Mouse (Mus musculus) CD8-positive naive resting alpha-beta T cell, adult 2 months (primary cell): Measurements from ENCODE around the gene Men1.
"Not testable (repeated sequence)": the region's sequence is repeated elsewhere in the genome, so short reads cannot be mapped to it uniquely, and the experiment has no call there.

Experiments
- DNase-seq, 2 experiments: peaks; one replicate each; pipeline ENCODE4 v3.0.0; 2022; ENCODE audit warnings: low read depth in 2 of 2, low spot score in 2 of 2

Men1 gene

DNA sequence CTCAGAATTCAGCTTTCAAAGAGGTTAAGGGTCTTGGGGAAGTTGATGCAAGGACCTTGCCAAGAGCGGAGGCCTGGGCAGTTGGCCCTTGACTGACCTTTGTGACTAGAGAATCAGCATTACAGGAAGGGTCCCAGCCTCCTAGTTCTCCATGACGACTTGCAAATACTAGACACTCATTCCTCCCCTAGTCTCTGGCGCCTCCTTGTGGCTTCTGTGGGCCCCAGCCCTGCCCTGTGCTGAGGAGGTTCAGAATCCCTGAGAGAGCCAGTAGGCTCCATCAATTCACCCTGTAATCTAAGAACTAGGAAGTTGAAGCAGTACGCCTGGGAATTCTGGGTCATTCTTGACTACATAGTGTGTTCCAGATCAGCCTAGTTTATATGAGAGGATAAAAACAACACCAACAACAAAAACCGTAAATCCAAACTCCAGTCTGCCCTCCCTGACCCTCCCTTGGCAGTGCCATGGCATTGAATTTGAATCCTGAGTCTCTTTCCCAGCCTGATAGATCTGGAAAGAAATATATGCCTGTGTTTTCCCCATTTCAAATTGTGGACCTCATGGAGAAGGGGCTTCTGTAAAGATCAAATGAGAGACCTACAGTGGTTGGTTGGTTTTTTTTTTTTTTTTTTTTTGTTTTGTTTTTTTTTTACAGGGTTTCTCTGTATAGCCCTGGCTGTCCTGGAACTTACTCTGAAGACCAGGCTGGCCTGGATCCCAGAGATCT, 29.8 kb upstream of the Men1 start:
- DNase-seq, result peak; percentile 88 to 94

DNA sequence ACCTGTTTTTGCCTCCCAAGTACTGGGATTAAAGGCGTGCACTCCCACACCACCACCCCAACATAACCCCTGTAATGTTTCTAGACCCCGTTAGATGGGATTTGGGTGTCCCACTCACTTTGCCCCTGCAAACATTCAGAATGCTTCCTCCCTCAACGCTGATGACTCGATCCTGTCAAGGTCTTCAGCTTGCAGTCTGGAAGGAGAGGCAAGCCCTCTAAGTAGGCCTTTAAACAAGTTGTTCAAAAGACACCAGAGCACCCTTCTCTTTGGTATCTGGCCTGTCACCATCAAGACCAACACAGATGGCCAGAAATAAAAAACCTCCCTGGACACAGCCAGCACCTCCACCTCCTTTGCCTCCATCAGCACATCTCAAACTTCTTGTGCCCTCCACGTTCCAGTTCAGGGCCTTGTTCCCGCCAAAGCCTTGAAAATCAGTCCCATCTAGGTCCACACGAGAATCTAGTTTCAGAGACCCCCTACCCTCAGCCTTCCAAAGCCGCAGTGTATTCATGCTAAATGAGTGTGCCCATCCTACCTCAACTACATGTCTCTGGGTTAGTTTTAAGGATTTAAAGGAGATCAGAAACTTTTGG, 29.2 kb upstream of the Men1 start:
- DNase-seq, result no peak

DNA sequence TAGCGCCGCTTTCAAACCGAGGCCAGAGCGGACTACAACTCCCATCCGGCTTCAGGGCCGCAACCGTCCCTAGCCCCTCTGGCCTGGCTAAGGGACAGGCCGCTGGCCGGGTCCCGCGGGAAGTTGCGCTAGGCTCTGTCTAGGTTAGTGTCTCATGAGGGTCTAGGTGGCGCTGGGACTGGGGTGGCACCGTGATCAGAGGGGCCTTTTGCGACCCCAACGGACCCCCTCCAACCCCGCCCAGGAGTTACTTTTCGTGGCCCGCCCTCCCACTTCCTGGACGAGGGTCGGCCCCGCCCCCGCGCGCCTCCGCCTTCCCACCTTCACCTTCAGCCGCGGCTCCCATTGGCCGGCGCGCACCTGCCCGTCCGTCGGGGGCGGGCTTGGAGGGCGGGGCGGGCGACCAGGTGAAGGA, 28.6 kb upstream of the Men1 start, which contains the start of gene Cdc42bpg:
Gene Cdc42bpg (plus strand): TSS at position 320 of the 415 bp plus-strand sequence.
- peak; percentile 65 to 70 for DNase-seq

GRCm38 (mm10) chr19:6306586-6306985, 28.2 kb upstream of the Men1 start:
- peak; percentile 85 to 88 for DNase-seq

GRCm38 (mm10) chr19:6307733-6308531, 26.8 kb upstream of the Men1 start:
- DNase-seq, result no peak

DNA sequence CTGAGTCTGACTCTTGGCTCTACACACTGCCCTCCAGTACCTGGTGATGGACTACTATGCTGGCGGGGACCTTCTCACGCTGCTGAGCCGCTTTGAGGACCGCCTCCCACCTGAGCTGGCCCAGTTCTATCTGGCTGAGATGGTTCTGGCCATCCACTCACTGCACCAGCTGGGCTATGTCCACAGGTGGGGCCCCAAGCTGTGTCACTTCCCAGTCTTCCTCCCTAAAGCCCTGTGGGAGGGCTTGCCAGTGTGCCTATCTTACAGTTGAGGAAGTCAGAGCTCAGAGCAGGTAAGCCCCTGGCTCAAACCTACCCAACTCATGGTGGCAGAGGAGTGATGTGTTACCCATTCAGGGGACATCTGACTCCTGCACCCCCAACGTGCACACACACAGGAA, 24.6 kb upstream of the Men1 start:
- DNase-seq, result no peak

DNA sequence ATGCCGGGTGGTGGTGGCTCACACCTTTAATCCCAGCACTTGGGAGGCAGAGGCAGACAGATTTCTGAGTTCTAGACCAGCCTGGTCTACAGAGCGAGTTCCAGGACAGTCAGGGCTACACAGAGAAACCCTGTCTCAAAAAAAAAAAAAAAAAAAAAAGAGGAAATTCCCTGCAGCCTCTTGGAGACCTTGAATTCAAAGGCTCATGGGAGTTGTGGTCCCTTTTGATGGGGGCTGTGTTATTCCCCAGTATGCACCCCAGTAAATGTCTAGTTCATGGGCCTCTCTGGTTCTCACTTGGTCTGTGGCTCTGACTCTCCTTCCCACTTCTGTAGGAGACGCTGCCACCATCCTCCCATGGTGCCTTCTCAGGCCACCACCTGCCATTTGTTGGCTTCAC, 23.0 kb upstream of the Men1 start:
- not testable (repeated sequence) for DNase-seq

GRCm38 (mm10) chr19:6313796-6314195, 21.0 kb upstream of the Men1 start:
- no peak for DNase-seq

DNA sequence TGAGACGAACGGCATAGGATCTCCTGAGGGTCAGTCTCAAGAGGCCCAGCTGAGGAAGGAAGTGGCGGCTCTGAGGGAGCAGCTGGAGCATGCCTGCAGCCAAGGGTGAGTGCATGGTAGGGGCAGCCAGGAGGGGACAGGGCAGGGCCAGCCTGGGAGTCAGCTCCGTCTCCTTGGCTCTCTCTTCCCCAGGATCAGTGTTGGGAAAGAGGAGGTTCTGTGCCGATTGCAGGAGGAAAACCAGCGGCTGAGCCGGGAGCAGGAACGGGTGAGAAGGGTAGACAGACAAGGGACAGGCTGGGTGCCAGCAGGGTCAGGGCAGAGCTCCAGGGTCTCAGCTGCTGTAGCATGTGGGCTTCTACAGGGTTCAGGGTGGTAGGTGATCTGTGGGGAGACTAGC, 20.3 kb upstream of the Men1 start:
- DNase-seq, result no peak

GRCm38 (mm10) chr19:6315573-6315972, 19.2 kb upstream of the Men1 start:
- no peak for DNase-seq

DNA sequence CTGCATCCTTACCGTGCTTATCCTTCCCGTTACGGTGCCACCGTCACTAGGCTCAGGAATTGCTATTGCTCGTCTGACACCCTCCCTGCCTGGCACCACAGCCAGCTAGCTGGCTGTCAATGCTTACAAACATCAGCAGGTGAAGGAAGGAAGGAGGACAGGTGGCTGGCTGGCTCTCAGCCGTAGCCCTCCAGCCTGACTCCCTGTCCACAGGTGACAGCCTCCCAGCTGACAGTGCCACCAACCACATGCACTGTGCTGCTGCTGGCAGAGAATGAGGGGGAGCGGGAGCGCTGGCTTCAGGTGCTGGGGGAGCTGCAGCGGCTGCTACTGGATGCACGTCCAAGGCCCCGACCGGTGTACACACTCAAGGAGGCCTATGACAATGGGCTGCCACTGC, 16.6 kb upstream of the Men1 start:
- no peak for DNase-seq

DNA sequence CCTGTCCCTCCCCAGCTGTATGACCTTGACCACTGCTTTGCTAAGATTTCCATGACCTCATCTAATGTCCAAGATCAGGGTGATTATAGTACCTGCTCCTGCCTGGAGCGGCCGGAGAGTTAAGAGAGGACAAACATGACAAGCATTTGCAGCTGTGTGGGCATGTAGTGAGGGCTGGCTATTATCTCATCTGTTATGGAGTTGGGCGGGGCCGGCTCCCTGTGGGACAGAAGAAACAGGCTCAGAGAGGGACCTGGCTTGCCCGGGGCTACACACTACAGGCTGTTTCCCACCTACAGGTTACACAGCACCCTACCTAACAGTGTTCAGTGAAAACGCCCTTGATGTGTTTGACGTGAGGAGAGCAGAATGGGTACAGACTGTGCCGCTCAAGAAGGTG, 13.4 kb upstream of the Men1 start:
- DNase-seq, result no peak

DNA sequence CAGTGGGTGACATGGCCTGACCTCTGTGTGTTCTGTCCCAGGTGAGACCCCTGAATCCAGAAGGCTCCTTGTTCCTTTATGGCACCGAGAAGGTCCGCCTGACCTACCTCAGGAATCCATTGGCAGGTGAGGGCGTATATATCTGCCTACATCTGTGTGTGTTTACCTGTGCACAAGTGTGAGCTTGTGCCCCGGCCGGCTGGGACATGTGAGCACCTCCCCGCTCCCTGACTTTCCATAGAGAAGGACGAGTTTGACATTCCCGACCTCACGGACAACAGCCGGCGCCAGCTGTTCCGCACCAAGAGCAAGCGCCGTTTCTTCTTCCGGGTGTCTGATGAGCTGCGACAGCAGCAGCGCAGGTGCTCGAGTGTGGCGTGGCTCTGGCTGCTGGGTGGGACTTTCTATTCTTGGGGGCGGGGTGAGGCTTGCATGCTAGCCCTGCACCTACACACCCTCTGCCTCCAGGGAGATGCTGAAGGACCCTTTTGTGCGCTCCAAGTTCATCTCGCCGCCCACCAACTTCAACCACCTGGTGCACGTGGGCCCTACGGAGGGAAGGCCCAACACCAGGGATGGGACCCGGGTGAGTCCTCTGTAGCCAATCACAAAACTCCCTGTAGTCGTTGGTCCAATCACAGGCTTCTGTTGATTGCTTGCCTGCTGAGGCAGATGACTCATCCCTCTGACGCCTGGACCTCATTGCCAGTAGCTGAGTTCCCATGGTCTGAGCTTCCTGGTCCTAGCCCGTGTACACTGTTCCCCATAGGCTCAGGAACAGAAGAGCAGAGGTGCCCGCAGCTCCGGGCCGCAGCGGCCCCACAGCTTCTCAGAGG, 12.8 kb upstream of the Men1 start:
- no peak for DNase-seq

DNA sequence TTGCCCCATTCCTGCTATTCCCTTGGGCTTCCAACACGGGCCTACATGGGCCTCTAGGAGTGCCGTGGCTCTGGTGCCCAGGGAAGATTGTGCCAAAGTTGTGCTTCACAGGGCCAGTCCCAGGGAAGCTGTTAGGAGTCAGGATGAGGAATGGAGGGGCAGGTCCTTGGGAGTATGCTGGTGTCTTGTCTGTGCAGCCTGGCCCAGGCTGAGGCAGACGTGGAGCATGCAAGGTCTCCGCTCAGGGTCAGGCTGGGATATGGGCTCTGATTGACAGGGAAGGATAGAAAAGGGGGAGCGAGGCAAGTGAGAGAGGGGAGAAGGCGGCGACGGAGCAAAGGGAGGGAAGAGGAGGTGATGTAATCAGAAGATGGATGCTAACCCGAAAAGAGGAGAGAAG, 10.0 kb upstream of the Men1 start:
- DNase-seq, result no peak

GRCm38 (mm10) chr19:6331178-6331577, 3.6 kb upstream of the Men1 start:
- DNase-seq, result no peak

- DNase-seq, result peak; percentile 67 to 75
Measured at GRCm38 (mm10) chr19:6331719-6332516, 2.9 kb upstream of the Men1 start.

GRCm38 (mm10) chr19:6333761-6334595, 801 bp upstream of the Men1 start:
- DNase-seq, result no peak

DNA sequence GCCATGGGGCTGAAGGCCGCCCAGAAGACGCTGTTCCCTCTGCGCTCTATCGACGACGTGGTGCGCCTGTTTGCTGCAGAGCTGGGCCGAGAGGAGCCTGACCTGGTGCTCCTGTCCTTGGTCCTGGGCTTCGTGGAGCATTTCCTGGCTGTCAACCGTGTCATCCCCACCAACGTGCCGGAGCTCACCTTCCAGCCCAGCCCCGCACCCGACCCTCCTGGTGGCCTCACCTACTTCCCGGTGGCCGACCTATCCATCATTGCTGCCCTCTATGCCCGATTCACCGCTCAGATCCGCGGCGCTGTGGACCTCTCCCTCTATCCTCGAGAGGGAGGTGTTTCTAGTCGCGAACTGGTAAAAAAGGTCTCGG, 664 bp downstream of the Men1 start:
- DNase-seq, result no peak

GRCm38 (mm10) chr19:6336920-6337319, 2.1 kb downstream of the Men1 start:
- DNase-seq, result no peak

DNA sequence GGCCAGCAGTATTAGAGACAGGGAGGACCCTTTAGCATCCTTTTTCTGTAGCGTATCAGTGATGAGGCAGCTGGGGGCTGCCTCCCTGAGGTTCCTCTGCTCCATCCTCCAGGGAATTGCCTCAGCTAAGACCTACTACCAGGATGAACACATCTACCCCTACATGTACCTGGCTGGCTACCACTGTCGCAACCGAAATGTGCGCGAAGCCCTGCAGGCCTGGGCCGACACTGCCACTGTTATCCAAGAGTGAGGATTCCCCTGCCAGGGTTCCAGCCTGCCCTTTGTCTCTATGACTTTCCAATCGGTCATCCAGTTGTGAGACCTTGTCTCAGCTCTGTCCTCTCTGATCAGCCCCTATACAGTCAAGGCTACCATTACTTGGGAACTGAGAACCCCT, 3.4 kb downstream of the Men1 start:
- no peak for DNase-seq
